Mouse (Mus musculus) lung, adult 2 months (tissue): ENCODE data around the gene Nars2.

ENCODE experiments used
- CTCF ChIP-seq: fragments of 200-500 bp; IDR thresholded peaks from 2 replicates; pipeline ENCODE4 v1.5.1; 2011; ENCODE audit warnings: mild to moderate bottlenecking, low read length, control low read depth; ENCODE audit not compliant: insufficient read depth
- POLR2A ChIP-seq: fragments of 200-500 bp; IDR thresholded peaks from 2 replicates; pipeline ENCODE4 v1.6.1; 2011; ENCODE audit warnings: low read depth, mild to moderate bottlenecking, control low read depth, low read length, borderline replicate concordance; ENCODE audit errors: extremely low read depth

GRCm38 (mm10) chr7:96952094-96952493 lies 789 bp downstream of the Nars2 start:
- no peak for TF ChIP-seq POLR2A
- no peak for TF ChIP-seq CTCF
